Mouse (Mus musculus) kidney, embryonic 15.5 days (tissue): ENCODE results near the gene Tmem236. TPM values are rescaled to one million over a fixed set of nuclear protein-coding genes. Genes with fewer than 3 reads are reported as not detected.
A peak's percentile ranks its signal among the peaks of the same experiment; 100 is the strongest.
"Not testable (repeated sequence)": the region's sequence is repeated elsewhere in the genome, so short reads cannot be mapped to it uniquely, and the experiment has no call there.

Experiments used
- ATAC-seq: fragments of 200-750 bp; cut with Nextera tagmentation; replicated peaks from 2 replicates; pipeline ENCODE4 v1.8.0; 2017; ENCODE audit warnings: moderate TSS enrichment; ENCODE audit not compliant: low FRiP score
- H3K27ac ChIP-seq: fragments of 300-500 bp; sonication (generic); 2 replicates; pipeline ENCODE4 v1.5.1; 2015; ENCODE audit warnings: mild to moderate bottlenecking, inconsistent platforms
- H3K27me3 ChIP-seq: fragments of 300-500 bp; sonication (generic); 2 replicates; pipeline ENCODE4 v1.6.1; 2015; ENCODE audit warnings: inconsistent platforms
- H3K36me3 ChIP-seq: fragments of 300-500 bp; sonication (generic); 2 replicates; pipeline ENCODE4 v1.6.1; 2015; ENCODE audit warnings: inconsistent platforms
- H3K4me1 ChIP-seq: fragments of 300-500 bp; sonication (generic); 2 replicates; pipeline ENCODE4 v1.6.1; 2015; ENCODE audit warnings: inconsistent platforms
- H3K4me2 ChIP-seq: fragments of 300-500 bp; sonication (generic); 2 replicates; pipeline ENCODE4 v1.6.1; 2015; ENCODE audit warnings: moderate library complexity, mild to moderate bottlenecking, inconsistent platforms
- H3K4me3 ChIP-seq: fragments of 300-500 bp; sonication (generic); replicated peaks from 2 replicates; pipeline ENCODE4 v1.5.1; 2015; ENCODE audit warnings: mild to moderate bottlenecking, inconsistent platforms
- H3K9ac ChIP-seq: fragments of 300-500 bp; sonication (generic); 2 replicates; pipeline ENCODE4 v1.6.1; 2015; ENCODE audit warnings: mild to moderate bottlenecking, inconsistent platforms
- H3K9me3 ChIP-seq: fragments of 300-500 bp; sonication (generic); replicated peaks from 2 replicates; pipeline ENCODE4 v1.6.1; 2016; ENCODE audit warnings: inconsistent platforms
- WGBS: fragments of 180-500 bp; shearing (Covaris S2); methylation state at CpG from one replicate; pipeline ENCODE4 v1.1.7; 2015; ENCODE audit warnings: mixed read lengths; 5-methylcytosine and 5-hydroxymethylcytosine counted together
- polyA plus RNA-seq: library from polyadenylated mRNA; unstranded; fragments of >200 nt; fragmentation: Nextera tagmentation; extraction: Ambion mirVana; gene quantifications from 2 replicates; pipeline ENCODE4 v1.2.1, GENCODE M21; 2015

Tmem236 gene
- polyA plus RNA-seq, 1 experiment from 2014 or later = 0.18 TPM

GRCm38 (mm10) chr2:14199621-14200020 lies 25.3 kb downstream of the Tmem236 start:
- no peak overlapping the region for H3K9ac ChIP-seq
- no peaks in the 10 kb centered on the region for H3K36me3 ChIP-seq
- no peak overlapping the region for H3K4me3 ChIP-seq
- no peaks in the 10 kb centered on the region for H3K27me3 ChIP-seq
- no peak overlapping the region for H3K4me2 ChIP-seq
- no peak overlapping the region for H3K27ac ChIP-seq
- 46% methylated on average over 2 of the region's 2 CpGs for WGBS
- H3K4me1 ChIP-seq = no peaks in the 10 kb centered on the region
- H3K9me3 ChIP-seq = no peaks in the 10 kb centered on the region
- ATAC-seq = no peak

GRCm38 (mm10) chr2:14200879-14201445 lies 26.6 kb downstream of the Tmem236 start:
- H3K36me3 ChIP-seq, ATAC-seq, H3K9me3 ChIP-seq, H3K4me2 ChIP-seq, H3K4me1 ChIP-seq, H3K27me3 ChIP-seq, H3K9ac ChIP-seq, H3K4me3 ChIP-seq, H3K27ac ChIP-seq: not testable (repeated sequence)
- WGBS = 20% methylated on average over 1 of the region's 2 CpGs

DNA sequence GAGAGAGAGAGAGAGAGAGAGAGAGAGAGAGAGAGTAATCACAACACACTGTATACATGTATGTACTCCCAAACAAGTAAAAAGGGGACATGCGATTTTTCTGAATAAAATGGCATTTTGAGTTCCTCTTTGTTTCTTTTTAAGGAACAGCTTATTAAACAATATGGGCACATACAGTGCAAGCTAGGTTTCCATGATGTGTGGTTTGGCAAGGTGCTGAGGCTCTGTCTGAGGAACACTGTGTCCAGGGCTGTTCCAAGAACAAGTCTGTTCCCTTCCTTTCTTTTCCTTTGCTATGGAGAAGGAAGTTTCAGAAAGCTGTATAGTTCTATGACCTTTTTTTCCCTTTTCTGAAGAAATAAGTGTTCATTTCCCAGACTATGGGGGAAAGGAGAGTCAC lies 30.0 kb downstream of the Tmem236 start:
- no peak overlapping the region for H3K4me3 ChIP-seq
- WGBS = 90% methylated on average over 1 of the region's 1 CpGs
- no peak overlapping the region for H3K9ac ChIP-seq
- no peaks in the 10 kb centered on the region for H3K27me3 ChIP-seq
- no peak overlapping the region for H3K27ac ChIP-seq
- 0 out of 2 replicates have a peak, but pooled peaks cover 3% of the 10 kb centered on the region for H3K4me1 ChIP-seq
- no peak overlapping the region for H3K4me2 ChIP-seq
- ATAC-seq = no peak
- no peaks in the 10 kb centered on the region for H3K36me3 ChIP-seq
- no peaks in the 10 kb centered on the region for H3K9me3 ChIP-seq

- H3K4me3 ChIP-seq = no peak overlapping the region
- 0 out of 2 replicates have a peak, but pooled peaks cover 3% of the 10 kb centered on the region for H3K4me1 ChIP-seq
- no peak overlapping the region for H3K4me2 ChIP-seq
- ATAC-seq = no peak
- WGBS = 80% methylated on average over 4 of the region's 4 CpGs
- H3K36me3 ChIP-seq = no peaks in the 10 kb centered on the region
- H3K9ac ChIP-seq = no peak overlapping the region
- H3K9me3 ChIP-seq = no peaks in the 10 kb centered on the region
- H3K27ac ChIP-seq = no peak overlapping the region
- H3K27me3 ChIP-seq = no peaks in the 10 kb centered on the region
Observed at GRCm38 (mm10) chr2:14206798-14207197, 32.5 kb downstream of the Tmem236 start.

GRCm38 (mm10) chr2:14210731-14211130 lies 36.4 kb downstream of the Tmem236 start:
- ATAC-seq = no peak
- 90% methylated on average over 1 of the region's 1 CpGs for WGBS
- Histone ChIP-seq H3K4me1 (0 out of 2 replicates have a peak, but pooled peaks cover 3% of the 10 kb centered on the region), H3K36me3 (no peaks in the 10 kb centered on the region), H3K27me3 (no peaks in the 10 kb centered on the region), H3K27ac (no peak overlapping the region), H3K4me3 (no peak overlapping the region), H3K4me2 (no peak overlapping the region), H3K9me3 (no peaks in the 10 kb centered on the region), H3K9ac (no peak overlapping the region)

DNA sequence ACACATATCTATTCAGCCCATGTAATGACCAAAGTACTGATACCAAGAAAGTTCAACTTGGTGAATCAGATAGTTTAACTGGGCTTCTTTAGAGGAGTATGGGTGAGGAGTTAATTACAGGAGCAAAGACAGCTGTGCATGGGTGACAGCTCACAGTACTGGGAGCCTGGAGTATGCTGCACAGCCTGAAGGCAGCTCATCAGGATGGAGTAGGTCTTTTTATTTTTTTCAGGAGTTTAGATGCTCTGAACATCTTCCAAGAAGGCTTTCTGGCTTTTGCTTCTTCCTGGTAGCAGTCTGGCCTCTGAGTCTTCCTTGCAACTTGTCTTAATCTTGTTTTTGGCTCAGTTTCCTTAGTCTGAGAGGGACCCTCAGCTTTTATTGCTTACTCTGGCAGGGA lies 37.3 kb downstream of the Tmem236 start:
- ATAC-seq = peak; percentile 74
- Histone ChIP-seq H3K27me3 (no peaks in the 10 kb centered on the region), H3K4me1 (0 out of 2 replicates have a peak, but pooled peaks cover 3% of the 10 kb centered on the region), H3K9ac (no peak overlapping the region), H3K4me2 (no peak overlapping the region), H3K36me3 (no peaks in the 10 kb centered on the region), H3K4me3 (no peak overlapping the region), H3K27ac (no peak overlapping the region), H3K9me3 (no peaks in the 10 kb centered on the region)

DNA sequence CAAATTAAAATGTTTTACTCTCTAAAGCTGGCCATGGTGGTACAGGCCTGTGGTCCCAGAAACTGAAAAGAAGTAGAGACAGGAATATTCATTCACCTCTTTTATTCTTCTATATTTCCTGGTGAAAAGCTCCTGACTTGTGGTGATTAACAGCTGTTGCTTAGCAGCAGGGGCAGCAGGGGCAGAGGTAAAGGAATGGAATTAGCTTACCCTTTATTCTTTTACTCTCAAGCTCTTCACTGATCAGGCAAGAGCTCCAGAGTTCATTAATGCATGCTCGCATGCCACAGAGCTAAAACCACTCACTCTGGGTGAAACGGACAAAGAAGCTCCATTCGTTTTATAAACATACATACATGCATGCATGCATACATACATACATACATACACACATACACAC lies 40.4 kb downstream of the Tmem236 start:
- 55% methylated on average over 3 of the region's 3 CpGs for WGBS
- no peak for ATAC-seq

GRCm38 (mm10) chr2:14216653-14217052 lies 42.3 kb downstream of the Tmem236 start:
- no peak overlapping the region for H3K4me3 ChIP-seq
- no peak overlapping the region for H3K9ac ChIP-seq
- H3K36me3 ChIP-seq = no peaks in the 10 kb centered on the region
- H3K9me3 ChIP-seq = no peaks in the 10 kb centered on the region
- no peaks in the 10 kb centered on the region for H3K4me1 ChIP-seq
- H3K27me3 ChIP-seq = no peaks in the 10 kb centered on the region
- H3K4me2 ChIP-seq = no peak overlapping the region
- 82% methylated on average over 3 of the region's 3 CpGs for WGBS
- H3K27ac ChIP-seq = no peak overlapping the region
- ATAC-seq = no peak

More for the DNA sequence above, 40.4 kb downstream of the Tmem236 start:
- Histone ChIP-seq H3K4me1 (no peaks in the 10 kb centered on the region), H3K27me3 (no peaks in the 10 kb centered on the region), H3K36me3 (no peaks in the 10 kb centered on the region), H3K4me2 (no peak overlapping the region), H3K9ac (no peak overlapping the region), H3K9me3 (no peaks in the 10 kb centered on the region), H3K4me3 (no peak overlapping the region), H3K27ac (no peak overlapping the region)

- no peaks in the 10 kb centered on the region for H3K9me3 ChIP-seq
- no peak for ATAC-seq
- no peak overlapping the region for H3K4me2 ChIP-seq
- H3K4me1 ChIP-seq = no peaks in the 10 kb centered on the region
- no peak overlapping the region for H3K9ac ChIP-seq
- H3K27ac ChIP-seq = no peak overlapping the region
- no peaks in the 10 kb centered on the region for H3K27me3 ChIP-seq
- no peaks in the 10 kb centered on the region for H3K36me3 ChIP-seq
- WGBS = 73% methylated on average over 6 of the region's 6 CpGs
- no peak overlapping the region for H3K4me3 ChIP-seq
Observed at GRCm38 (mm10) chr2:14218126-14218525, 43.8 kb downstream of the Tmem236 start.

- no peak overlapping the region for H3K4me2 ChIP-seq
- no peaks in the 10 kb centered on the region for H3K36me3 ChIP-seq
- no peaks in the 10 kb centered on the region for H3K27me3 ChIP-seq
- H3K4me1 ChIP-seq = 0 out of 2 replicates have a peak, but pooled peaks cover 3% of the 10 kb centered on the region
- H3K9ac ChIP-seq = no peak overlapping the region
- no peaks in the 10 kb centered on the region for H3K9me3 ChIP-seq
- no peak overlapping the region for H3K4me3 ChIP-seq
- no peak overlapping the region for H3K27ac ChIP-seq
- 79% methylated on average over 3 of the region's 4 CpGs for WGBS
- ATAC-seq = no peak
Observed at GRCm38 (mm10) chr2:14224387-14224786, 50.1 kb downstream of the Tmem236 start.

GRCm38 (mm10) chr2:14228495-14228894 lies 54.2 kb downstream of the Tmem236 start:
- Histone ChIP-seq H3K9me3 (no peaks in the 10 kb centered on the region), H3K36me3 (no peaks in the 10 kb centered on the region), H3K9ac (no peak overlapping the region), H3K4me1 (0 out of 2 replicates have a peak, but pooled peaks cover 3% of the 10 kb centered on the region), H3K4me2 (no peak overlapping the region), H3K27me3 (no peaks in the 10 kb centered on the region), H3K4me3 (no peak overlapping the region), H3K27ac (no peak overlapping the region)
- 77% methylated on average over 6 of the region's 6 CpGs for WGBS
- ATAC-seq = no peak

DNA sequence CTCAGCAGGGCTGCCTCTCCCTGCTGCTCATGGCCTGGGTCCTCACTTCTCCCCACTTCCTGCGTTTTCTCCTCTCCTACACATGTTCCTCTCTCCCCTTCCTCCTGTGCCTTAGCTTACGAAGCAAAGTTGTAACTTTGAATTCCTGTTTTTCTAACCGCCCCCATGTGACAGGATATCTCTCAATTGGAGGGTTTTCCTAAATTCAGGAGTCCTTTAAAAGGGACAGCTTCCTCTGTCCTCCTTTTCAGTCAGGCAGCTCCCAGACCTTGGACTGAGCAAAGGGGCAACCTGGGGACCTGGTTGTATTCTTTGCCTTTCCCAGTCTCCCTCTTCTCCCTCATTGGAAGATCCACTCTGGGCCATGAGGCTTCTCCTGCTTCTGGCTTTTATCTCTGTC lies 54.8 kb downstream of the Tmem236 start, which contains the start of gene Mrc1:
TSS of gene Mrc1 (plus strand) at position 244 of the 400 bp plus-strand sequence.
- H3K9ac ChIP-seq = no peak within 1 kb of the TSS
- no peak within 1 kb of the TSS for H3K4me3 ChIP-seq
- no peak within 1 kb of the TSS for H3K27ac ChIP-seq
- H3K4me1 ChIP-seq = 0 out of 2 replicates have a peak, but pooled peaks cover 3% of the 10 kb centered on the region
- H3K27me3 ChIP-seq = no peaks in the 10 kb centered on the region
- WGBS = 30% methylated on average over 3 of the region's 3 CpGs
- no peak within 1 kb of the TSS for H3K4me2 ChIP-seq
- ATAC-seq = no peak
- no peaks in the 10 kb centered on the region for H3K9me3 ChIP-seq
- no peaks in the 10 kb centered on the region for H3K36me3 ChIP-seq

DNA sequence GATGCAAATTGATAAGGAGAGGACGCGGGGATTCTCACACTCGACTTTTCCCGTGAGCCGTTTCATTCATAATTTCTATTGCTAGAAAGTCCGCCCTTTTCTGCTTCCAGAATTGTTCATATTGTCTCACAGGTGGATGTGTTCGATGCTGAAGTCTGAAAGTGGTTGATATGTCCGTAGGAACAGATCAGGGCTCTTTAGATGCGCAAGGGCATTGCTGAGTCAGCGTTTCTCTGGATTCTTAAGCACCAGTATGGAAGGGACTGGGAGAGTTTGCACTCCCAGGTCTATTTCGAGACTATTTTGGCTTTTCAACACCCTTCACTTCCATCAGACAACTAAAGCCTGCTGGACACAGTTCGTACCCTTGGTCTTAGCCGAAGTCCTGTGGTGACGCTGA lies 55.7 kb downstream of the Tmem236 start:
- H3K27ac ChIP-seq = no peak overlapping the region
- H3K36me3 ChIP-seq = no peaks in the 10 kb centered on the region
- 92% methylated on average over 14 of the region's 14 CpGs for WGBS
- no peaks in the 10 kb centered on the region for H3K9me3 ChIP-seq
- H3K4me2 ChIP-seq = no peak overlapping the region
- no peaks in the 10 kb centered on the region for H3K27me3 ChIP-seq
- no peak overlapping the region for H3K4me3 ChIP-seq
- ATAC-seq = no peak
- 0 out of 2 replicates have a peak, but pooled peaks cover 3% of the 10 kb centered on the region for H3K4me1 ChIP-seq
- no peak overlapping the region for H3K9ac ChIP-seq
